Mouse (Mus musculus): Measurements from ENCODE around the gene Wfdc6b.

DNA sequence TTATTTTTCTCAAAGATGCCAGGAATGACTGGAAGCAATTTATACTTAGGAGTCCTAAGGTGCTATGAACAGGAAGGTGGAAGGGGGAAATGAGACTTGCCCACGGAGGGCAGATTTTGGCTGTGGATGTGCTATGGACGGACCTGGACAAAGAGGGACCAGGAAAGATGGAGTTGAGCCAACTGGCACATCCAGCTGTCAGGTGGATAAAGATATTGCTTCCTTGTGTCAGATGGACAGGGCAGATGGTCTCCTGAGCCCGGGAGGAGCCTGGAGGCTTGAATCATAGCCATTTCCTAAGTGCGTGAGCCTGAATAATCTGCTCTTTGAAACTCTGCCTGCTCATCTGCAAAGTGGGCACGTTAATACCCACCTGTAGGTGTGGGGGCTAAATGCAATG, 49.0 kb upstream of the Wfdc6b start:
- no peak for TF ChIP-seq CTCF (IDR thresholded peaks at IDR 0.05; ENCODE audit: low read depth)
- TF ChIP-seq EP300 (IDR thresholded peaks at IDR 0.05; ENCODE audit: low read depth) = no peak
